Mouse (Mus musculus) intestine, embryonic 15.5 days (tissue): ENCODE data around the gene Pla2g12a. TPM values are rescaled to one million over a fixed set of nuclear protein-coding genes. Genes with fewer than 3 reads are reported as not detected.

ENCODE experiments used
- ATAC-seq: fragments of 200-750 bp; cut with Nextera tagmentation; 2 replicates; pipeline ENCODE4 v1.8.0; 2017; ENCODE audit warnings: moderate TSS enrichment, moderate library complexity
- H3K27ac ChIP-seq: fragments of 300-500 bp; sonication (generic); 2 replicates; pipeline ENCODE4 v1.5.1; 2015; ENCODE audit warnings: mild to moderate bottlenecking, inconsistent platforms
- H3K27me3 ChIP-seq: fragments of 300-500 bp; sonication (generic); replicated peaks from 2 replicates; pipeline ENCODE4 v1.6.1; 2015; ENCODE audit warnings: inconsistent platforms
- H3K36me3 ChIP-seq: fragments of 300-500 bp; sonication (generic); 2 replicates; pipeline ENCODE4 v1.6.1; 2015; ENCODE audit warnings: inconsistent platforms
- H3K4me1 ChIP-seq: fragments of 300-500 bp; sonication (generic); replicated peaks from 2 replicates; pipeline ENCODE4 v1.6.1; 2015; ENCODE audit warnings: inconsistent platforms
- H3K4me2 ChIP-seq: fragments of 300-500 bp; sonication (generic); replicated peaks from 2 replicates; pipeline ENCODE4 v1.6.1; 2015; ENCODE audit warnings: mild to moderate bottlenecking, inconsistent platforms
- H3K4me3 ChIP-seq: fragments of 300-500 bp; sonication (generic); replicated peaks from 2 replicates; pipeline ENCODE4 v1.5.1; 2015; ENCODE audit warnings: inconsistent platforms
- H3K9ac ChIP-seq: fragments of 300-500 bp; sonication (generic); 2 replicates; pipeline ENCODE4 v1.6.1; 2015; ENCODE audit warnings: inconsistent platforms
- H3K9me3 ChIP-seq: fragments of 300-500 bp; sonication (generic); 2 replicates; pipeline ENCODE4 v1.6.1; 2016; ENCODE audit warnings: inconsistent platforms
- WGBS: fragments of 180-500 bp; shearing (Covaris S2); methylation state at CpG from one replicate; pipeline ENCODE4 v1.1.7; 2015; 5-methylcytosine and 5-hydroxymethylcytosine counted together
- polyA plus RNA-seq: library from polyadenylated mRNA; unstranded; fragments of >200 nt; fragmentation: Nextera tagmentation; extraction: Ambion mirVana; gene quantifications from 2 replicates; pipeline ENCODE4 v1.2.1, GENCODE M21; 2015

Pla2g12a gene
- polyA plus RNA-seq, 1 experiment from 2014 or later: 68.9 TPM

- Histone ChIP-seq H3K9me3 (no peaks in the 10 kb centered on the region), H3K4me2 (peak overlapping the region; percentile 11; the same call in 1 of the 2 replicates), H3K9ac (no peak overlapping the region), H3K27ac (no peak overlapping the region), H3K27me3 (no peaks in the 10 kb centered on the region), H3K4me1 (peaks cover 23% of the 10 kb centered on the region), H3K36me3 (0 out of 2 replicates have a peak, but pooled peaks cover 1% of the 10 kb centered on the region), H3K4me3 (no peak overlapping the region)
- 81% methylated on average over 8 of the region's 8 CpGs for WGBS
- no peak for ATAC-seq
Observed at GRCm38 (mm10) chr3:129903866-129904265, 25.5 kb downstream of the Pla2g12a start.

- no peak overlapping the region for H3K4me2 ChIP-seq
- no peak overlapping the region for H3K27ac ChIP-seq
- peaks cover 23% of the 10 kb centered on the region for H3K4me1 ChIP-seq
- H3K9ac ChIP-seq: no peak overlapping the region
- H3K36me3 ChIP-seq: 0 out of 2 replicates have a peak, but pooled peaks cover 3% of the 10 kb centered on the region
- WGBS: 71% methylated on average over 7 of the region's 7 CpGs
- H3K4me3 ChIP-seq: no peak overlapping the region
- no peak for ATAC-seq
- no peaks in the 10 kb centered on the region for H3K9me3 ChIP-seq
- no peaks in the 10 kb centered on the region for H3K27me3 ChIP-seq
Observed at GRCm38 (mm10) chr3:129904381-129905132, 26.2 kb downstream of the Pla2g12a start.

- Histone ChIP-seq H3K4me1 (no peaks in the 10 kb centered on the region), H3K4me3 (no peak overlapping the region), H3K9me3 (no peaks in the 10 kb centered on the region), H3K36me3 (peaks cover 31% of the 10 kb centered on the region), H3K4me2 (no peak overlapping the region), H3K27me3 (no peaks in the 10 kb centered on the region), H3K27ac (no peak overlapping the region), H3K9ac (no peak overlapping the region)
- no peak for ATAC-seq
- WGBS: 93% methylated on average over 14 of the region's 14 CpGs
Observed at GRCm38 (mm10) chr3:129912025-129912424, 33.6 kb downstream of the Pla2g12a start.

GRCm38 (mm10) chr3:129913241-129913640, 34.8 kb downstream of the Pla2g12a start:
- H3K4me1 ChIP-seq: no peaks in the 10 kb centered on the region
- no peak overlapping the region for H3K4me2 ChIP-seq
- H3K9me3 ChIP-seq: no peaks in the 10 kb centered on the region
- no peak overlapping the region for H3K4me3 ChIP-seq
- no peaks in the 10 kb centered on the region for H3K27me3 ChIP-seq
- H3K36me3 ChIP-seq: peaks cover 31% of the 10 kb centered on the region
- 93% methylated on average over 13 of the region's 13 CpGs for WGBS
- H3K27ac ChIP-seq: no peak overlapping the region
- H3K9ac ChIP-seq: no peak overlapping the region
- ATAC-seq: no peak

- Histone ChIP-seq H3K27me3 (no peaks in the 10 kb centered on the region), H3K9ac (no peak overlapping the region), H3K27ac (no peak overlapping the region), H3K4me2 (no peak overlapping the region), H3K9me3 (no peaks in the 10 kb centered on the region), H3K4me1 (no peaks in the 10 kb centered on the region), H3K4me3 (no peak overlapping the region), H3K36me3 (peaks cover 15% of the 10 kb centered on the region)
- ATAC-seq: no peak
- WGBS: 75% methylated on average over 3 of the region's 3 CpGs
Observed at GRCm38 (mm10) chr3:129917424-129917823, 39.0 kb downstream of the Pla2g12a start.

GRCm38 (mm10) chr3:129918434-129918833, 40.0 kb downstream of the Pla2g12a start:
- Histone ChIP-seq H3K27me3 (no peaks in the 10 kb centered on the region), H3K9me3 (no peaks in the 10 kb centered on the region), H3K27ac (no peak overlapping the region), H3K4me2 (no peak overlapping the region), H3K4me3 (no peak overlapping the region), H3K4me1 (no peaks in the 10 kb centered on the region), H3K36me3 (peaks cover 6% of the 10 kb centered on the region; the same call in 1 of the 2 replicates), H3K9ac (no peak overlapping the region)
- ATAC-seq: peak; percentile 62
- WGBS: 13% methylated on average over 13 of the region's 13 CpGs

GRCm38 (mm10) chr3:129923581-129923980, 45.2 kb downstream of the Pla2g12a start:
- H3K9ac ChIP-seq: no peak overlapping the region
- 86% methylated on average over 7 of the region's 7 CpGs for WGBS
- H3K4me1 ChIP-seq: no peaks in the 10 kb centered on the region
- no peaks in the 10 kb centered on the region for H3K9me3 ChIP-seq
- ATAC-seq: no peak
- H3K4me3 ChIP-seq: no peak overlapping the region
- no peak overlapping the region for H3K4me2 ChIP-seq
- H3K27me3 ChIP-seq: no peaks in the 10 kb centered on the region
- H3K36me3 ChIP-seq: no peaks in the 10 kb centered on the region
- H3K27ac ChIP-seq: no peak overlapping the region

- no peak overlapping the region for H3K4me2 ChIP-seq
- ATAC-seq: no peak
- H3K9ac ChIP-seq: no peak overlapping the region
- H3K36me3 ChIP-seq: no peaks in the 10 kb centered on the region
- H3K27ac ChIP-seq: no peak overlapping the region
- no peaks in the 10 kb centered on the region for H3K4me1 ChIP-seq
- H3K9me3 ChIP-seq: no peaks in the 10 kb centered on the region
- H3K27me3 ChIP-seq: no peaks in the 10 kb centered on the region
- 84% methylated on average over 3 of the region's 3 CpGs for WGBS
- H3K4me3 ChIP-seq: no peak overlapping the region
Observed at GRCm38 (mm10) chr3:129925861-129926260, 47.5 kb downstream of the Pla2g12a start.

- no peak overlapping the region for H3K4me3 ChIP-seq
- no peaks in the 10 kb centered on the region for H3K9me3 ChIP-seq
- H3K4me2 ChIP-seq: no peak overlapping the region
- H3K27ac ChIP-seq: no peak overlapping the region
- 51% methylated on average over 6 of the region's 6 CpGs for whole genome bisulfite sequencing
- no peak overlapping the region for H3K9ac ChIP-seq
- no peaks in the 10 kb centered on the region for H3K4me1 ChIP-seq
- H3K27me3 ChIP-seq: no peaks in the 10 kb centered on the region
- no peak for ATAC-seq
- no peaks in the 10 kb centered on the region for H3K36me3 ChIP-seq
Observed at GRCm38 (mm10) chr3:129930213-129930778, 51.9 kb downstream of the Pla2g12a start.

- no peak for ATAC-seq
- Histone ChIP-seq H3K4me1 (no peaks in the 10 kb centered on the region), H3K27me3 (no peaks in the 10 kb centered on the region), H3K27ac (no peak overlapping the region), H3K4me3 (no peak overlapping the region), H3K4me2 (no peak overlapping the region), H3K9ac (no peak overlapping the region), H3K9me3 (no peaks in the 10 kb centered on the region), H3K36me3 (no peaks in the 10 kb centered on the region)
- 48% methylated on average over 4 of the region's 4 CpGs for WGBS
Observed at GRCm38 (mm10) chr3:129932443-129932842, 54.0 kb downstream of the Pla2g12a start.

- Histone ChIP-seq H3K27ac (no peak overlapping the region), H3K9ac (no peak overlapping the region), H3K27me3 (no peaks in the 10 kb centered on the region), H3K4me3 (no peak overlapping the region), H3K4me1 (no peaks in the 10 kb centered on the region), H3K36me3 (no peaks in the 10 kb centered on the region), H3K4me2 (peak overlapping the region; percentile 12; the same call in 1 of the 2 replicates), H3K9me3 (no peaks in the 10 kb centered on the region)
- peak; percentile 83 for ATAC-seq
- WGBS: 41% methylated on average over 9 of the region's 9 CpGs
Observed at GRCm38 (mm10) chr3:129936561-129936960, 58.2 kb downstream of the Pla2g12a start.

- Histone ChIP-seq H3K4me3 (no peak overlapping the region), H3K4me1 (no peaks in the 10 kb centered on the region), H3K27me3 (no peaks in the 10 kb centered on the region), H3K9ac (no peak overlapping the region), H3K4me2 (no peak overlapping the region), H3K27ac (no peak overlapping the region), H3K36me3 (no peaks in the 10 kb centered on the region), H3K9me3 (no peaks in the 10 kb centered on the region)
- WGBS: 42% methylated on average over 3 of the region's 3 CpGs
- no peak for ATAC-seq
Observed at GRCm38 (mm10) chr3:129937848-129938247, 59.4 kb downstream of the Pla2g12a start.

- no peaks in the 10 kb centered on the region for H3K9me3 ChIP-seq
Observed at GRCm38 (mm10) chr3:129939058-129939457, 60.7 kb downstream of the Pla2g12a start.

More at GRCm38 (mm10) chr3:129939058-129939457, 60.7 kb downstream of the Pla2g12a start:
- no peak overlapping the region for H3K9ac ChIP-seq
- no peaks in the 10 kb centered on the region for H3K4me1 ChIP-seq
- no peaks in the 10 kb centered on the region for H3K27me3 ChIP-seq
- H3K4me2 ChIP-seq: no peak overlapping the region
- 67% methylated on average over 7 of the region's 7 CpGs for WGBS
- H3K36me3 ChIP-seq: no peaks in the 10 kb centered on the region
- no peak overlapping the region for H3K4me3 ChIP-seq
- no peak overlapping the region for H3K27ac ChIP-seq
- no peak for ATAC-seq
